Mouse (Mus musculus) liver, adult 2 months (tissue): ENCODE data around the gene Cd80. TPM values are rescaled to one million over a fixed set of nuclear protein-coding genes. Genes with fewer than 3 reads are reported as not detected.

ENCODE experiments used
- DNase-seq: peaks from one replicate; pipeline ENCODE4 v3.0.0-alpha.2; 2011; ENCODE audit warnings: low read depth, low spot score; ENCODE audit errors: extremely low read depth
- H3K27ac ChIP-seq: fragments of 200-500 bp; replicated peaks from 2 replicates; pipeline ENCODE4 v1.5.1; 2012; ENCODE audit warnings: low read depth, mild to moderate bottlenecking, control low read depth, inconsistent platforms, low read length; ENCODE audit not compliant: insufficient read depth
- H3K27me3 ChIP-seq: fragments of 200-500 bp; 2 replicates; pipeline ENCODE4 v1.6.1; 2012; ENCODE audit warnings: mild to moderate bottlenecking, moderate library complexity, low read length, inconsistent platforms; ENCODE audit not compliant: control insufficient read depth, insufficient read depth
- H3K36me3 ChIP-seq: fragments of 200-500 bp; 2 replicates; pipeline ENCODE4 v1.6.1; 2012; ENCODE audit warnings: low read length, inconsistent platforms; ENCODE audit not compliant: control insufficient read depth, insufficient read depth
- H3K4me1 ChIP-seq: fragments of 200-500 bp; 2 replicates; pipeline ENCODE4 v1.6.1; 2011; ENCODE audit warnings: low read length; ENCODE audit not compliant: control insufficient read depth, insufficient read depth
- H3K4me3 ChIP-seq: fragments of 200-500 bp; 2 replicates; pipeline ENCODE4 v1.5.1; 2011; ENCODE audit warnings: low read depth, mild to moderate bottlenecking, control low read depth, low read length, moderate library complexity; ENCODE audit not compliant: insufficient read depth
- H3K79me2 ChIP-seq: fragments of 200-500 bp; 2 replicates; pipeline ENCODE4 v1.6.1; 2012; ENCODE audit warnings: inconsistent platforms, mild to moderate bottlenecking, low read length, moderate library complexity; ENCODE audit not compliant: control insufficient read depth, insufficient read depth
- H3K9ac ChIP-seq: fragments of 200-500 bp; 2 replicates; pipeline ENCODE4 v1.6.1; 2012; ENCODE audit warnings: low read depth, mild to moderate bottlenecking, control low read depth, inconsistent platforms, low read length
- CTCF ChIP-seq: fragments of 200-500 bp; IDR thresholded peaks from 2 replicates; pipeline ENCODE4 v1.5.1; 2011; ENCODE audit warnings: low read depth, low read length, control low read depth
- POLR2A ChIP-seq: fragments of 200-500 bp; IDR thresholded peaks from 2 replicates; pipeline ENCODE4 v1.6.1; 2011; ENCODE audit warnings: low read length, control low read depth; ENCODE audit not compliant: insufficient read depth; ENCODE audit errors: extremely low read depth
- WGBS: fragments of 180-500 bp; shearing (Covaris S2); methylation state at CpG from one replicate; pipeline ENCODE4 v1.1.7; 2018; 5-methylcytosine and 5-hydroxymethylcytosine counted together
- polyA plus RNA-seq: library from polyadenylated mRNA; depleted of rRNA; stranded (reverse); fragments of >200 nt; gene quantifications from 2 replicates; pipeline ENCODE4 v1.2.3, GENCODE M21; 2012
- total RNA-seq: library from RNA; depleted of rRNA; stranded (reverse); fragments of >200 nt; gene quantifications from 2 replicates; pipeline ENCODE4 v1.2.3, GENCODE M21; 2014

Cd80 gene
- total and polyA plus RNA-seq, 2 experiments = 0.28 to 0.29 TPM

GRCm38 (mm10) chr16:38456812-38457567 lies 1.6 kb downstream of the Cd80 start:
- no peaks in the 10 kb centered on the region for H3K27me3 ChIP-seq
- TF ChIP-seq CTCF = no peak
- TF ChIP-seq POLR2A = no peak
- H3K4me3 ChIP-seq = 0 out of 2 replicates have a peak overlapping the region, but pooled peaks have one; percentile 1
- no peak overlapping the region for H3K27ac ChIP-seq
- H3K4me1 ChIP-seq = peaks cover 2% of the 10 kb centered on the region; the same call in 1 of the 2 replicates
- 72% methylated on average over 11 of the region's 11 CpGs for WGBS
- no peaks in the 10 kb centered on the region for H3K79me2 ChIP-seq
- H3K36me3 ChIP-seq = no peaks in the 10 kb centered on the region
- peak; percentile 44 for DNase-seq
- H3K9ac ChIP-seq = no peak overlapping the region

GRCm38 (mm10) chr16:38458600-38459280 lies 3.4 kb downstream of the Cd80 start:
- Histone ChIP-seq H3K27ac (no peak overlapping the region), H3K36me3 (no peaks in the 10 kb centered on the region), H3K9ac (no peak overlapping the region), H3K4me3 (no peak overlapping the region), H3K79me2 (no peaks in the 10 kb centered on the region), H3K4me1 (no peaks in the 10 kb centered on the region), H3K27me3 (no peaks in the 10 kb centered on the region)
- WGBS = 76% methylated on average over 6 of the region's 6 CpGs
- no peak for DNase-seq
- TF ChIP-seq POLR2A (no peak), CTCF (no peak)

GRCm38 (mm10) chr16:38459990-38460389 lies 4.6 kb downstream of the Cd80 start:
- DNase-seq = no peak
- H3K27ac ChIP-seq = no peak overlapping the region
- H3K36me3 ChIP-seq = no peaks in the 10 kb centered on the region
- no peak for TF ChIP-seq CTCF
- TF ChIP-seq POLR2A = no peak
- WGBS = 90% methylated on average over 4 of the region's 4 CpGs
- no peaks in the 10 kb centered on the region for H3K27me3 ChIP-seq
- H3K9ac ChIP-seq = no peak overlapping the region
- H3K4me1 ChIP-seq = no peaks in the 10 kb centered on the region
- H3K79me2 ChIP-seq = no peaks in the 10 kb centered on the region
- no peak overlapping the region for H3K4me3 ChIP-seq

- H3K9ac ChIP-seq = no peak overlapping the region
- WGBS = 83% methylated on average over 8 of the region's 8 CpGs
- no peak overlapping the region for H3K4me3 ChIP-seq
- no peaks in the 10 kb centered on the region for H3K79me2 ChIP-seq
- no peak overlapping the region for H3K27ac ChIP-seq
- H3K36me3 ChIP-seq = no peaks in the 10 kb centered on the region
- no peaks in the 10 kb centered on the region for H3K27me3 ChIP-seq
- DNase-seq = no peak
- no peaks in the 10 kb centered on the region for H3K4me1 ChIP-seq
- TF ChIP-seq CTCF (no peak), POLR2A (no peak)
Observed at GRCm38 (mm10) chr16:38461749-38462148, 6.4 kb downstream of the Cd80 start.

- H3K9ac ChIP-seq = no peak overlapping the region
- no peak for TF ChIP-seq POLR2A
- no peak for TF ChIP-seq CTCF
- DNase-seq = no peak
- H3K27ac ChIP-seq = no peak overlapping the region
- no peak overlapping the region for H3K4me3 ChIP-seq
- WGBS = 85% methylated on average over 7 of the region's 7 CpGs
- H3K79me2 ChIP-seq = no peaks in the 10 kb centered on the region
- H3K36me3 ChIP-seq = no peaks in the 10 kb centered on the region
- H3K4me1 ChIP-seq = no peaks in the 10 kb centered on the region
- H3K27me3 ChIP-seq = no peaks in the 10 kb centered on the region
Observed at GRCm38 (mm10) chr16:38462161-38462560, 6.8 kb downstream of the Cd80 start.

- Histone ChIP-seq H3K27ac (no peak overlapping the region), H3K4me1 (no peaks in the 10 kb centered on the region), H3K27me3 (no peaks in the 10 kb centered on the region), H3K79me2 (no peaks in the 10 kb centered on the region), H3K9ac (no peak overlapping the region), H3K4me3 (no peak overlapping the region), H3K36me3 (no peaks in the 10 kb centered on the region)
- 93% methylated on average over 5 of the region's 5 CpGs for WGBS
- no peak for TF ChIP-seq CTCF
- TF ChIP-seq POLR2A = no peak
- DNase-seq = no peak
Observed at GRCm38 (mm10) chr16:38463305-38463704, 7.9 kb downstream of the Cd80 start.
